Mouse (Mus musculus) cortical plate, adult 2 months (tissue): ENCODE results near the gene Tmem143.

Experiments
- CTCF ChIP-seq: fragments of 200-500 bp; IDR thresholded peaks from 2 replicates; pipeline ENCODE4 v1.5.1; 2011; ENCODE audit warnings: mild to moderate bottlenecking, control low read depth, low read length; ENCODE audit not compliant: insufficient read depth; ENCODE audit errors: extremely low read depth
- POLR2A ChIP-seq: fragments of 200-500 bp; IDR thresholded peaks from 2 replicates; pipeline ENCODE4 v1.6.1; 2011; ENCODE audit warnings: mild to moderate bottlenecking, low read length, control low read depth; ENCODE audit not compliant: insufficient read depth; ENCODE audit errors: extremely low read depth

- no peak for TF ChIP-seq CTCF
- TF ChIP-seq POLR2A, result no peak
These were observed 15.7 kb upstream of the Tmem143 start for GRCm38 (mm10) chr7:45881011-45881410.
